Mouse (Mus musculus) forebrain, embryonic 12.5 days (tissue): Measurements from ENCODE around the gene Sulf2. TPM values are rescaled to one million over a fixed set of nuclear protein-coding genes. Genes with fewer than 3 reads are reported as not detected.
"Not testable (repeated sequence)": the region's sequence is repeated elsewhere in the genome, so short reads cannot be mapped to it uniquely, and the experiment has no call there.

Source experiments
- ATAC-seq: fragments of 200-750 bp; cut with Nextera tagmentation; 2 replicates; pipeline ENCODE4 v1.8.0; 2017; ENCODE audit warnings: moderate TSS enrichment; ENCODE audit not compliant: low FRiP score
- H3K27ac ChIP-seq: fragments of 300-500 bp; sonication (generic); 2 replicates; pipeline ENCODE4 v1.5.1; 2016; ENCODE audit warnings: mild to moderate bottlenecking
- H3K27me3 ChIP-seq: fragments of 300-500 bp; sonication (generic); 2 replicates; pipeline ENCODE4 v1.6.1; 2016; ENCODE audit warnings: mild to moderate bottlenecking
- H3K36me3 ChIP-seq: fragments of 300-500 bp; sonication (generic); replicated peaks from 2 replicates; pipeline ENCODE4 v1.6.1; 2016; ENCODE audit warnings: mild to moderate bottlenecking
- H3K4me1 ChIP-seq: fragments of 300-500 bp; sonication (generic); 2 replicates; pipeline ENCODE4 v1.6.1; 2016
- H3K4me2 ChIP-seq: fragments of 300-500 bp; sonication (generic); 2 replicates; pipeline ENCODE4 v1.6.1; 2016; ENCODE audit warnings: mild to moderate bottlenecking, moderate library complexity
- H3K4me3 ChIP-seq: fragments of 300-500 bp; sonication (generic); replicated peaks from 2 replicates; pipeline ENCODE4 v1.5.1; 2016; ENCODE audit warnings: mild to moderate bottlenecking
- H3K9ac ChIP-seq: fragments of 300-500 bp; sonication (generic); 2 replicates; pipeline ENCODE4 v1.6.1; 2016; ENCODE audit warnings: mild to moderate bottlenecking
- H3K9me3 ChIP-seq: fragments of 300-500 bp; sonication (generic); 2 replicates; pipeline ENCODE4 v1.6.1; 2016
- WGBS: fragments of 180-500 bp; shearing (Covaris S2); methylation state at CpG from one replicate; pipeline ENCODE4 v1.1.7; 2016; 5-methylcytosine and 5-hydroxymethylcytosine counted together
- polyA plus RNA-seq: library from polyadenylated mRNA; unstranded; fragments of >200 nt; fragmentation: Nextera tagmentation; extraction: Ambion mirVana; gene quantifications from 2 replicates; pipeline ENCODE4 v1.2.1, GENCODE M21; 2016

Sulf2 gene
- 67.1 and 77.9 TPM in 2 replicates for polyA plus RNA-seq

DNA sequence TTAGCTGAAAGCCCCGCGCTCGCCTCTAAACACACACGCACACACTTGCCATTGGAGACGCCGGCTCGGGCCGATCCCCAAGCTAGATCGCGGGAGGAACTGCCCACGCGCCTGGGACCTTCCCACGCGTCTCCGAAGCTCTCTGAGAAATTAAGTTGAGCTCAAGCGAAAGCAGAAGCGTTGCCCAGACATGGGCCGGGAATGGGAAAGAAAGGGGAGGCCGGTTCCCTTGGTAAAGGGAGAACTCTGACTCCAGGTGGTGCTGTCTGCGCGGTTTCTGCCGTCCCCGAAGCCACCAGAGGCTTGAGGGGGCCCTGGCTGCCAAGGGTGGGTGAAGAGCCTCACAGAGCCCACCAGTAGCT, at the start of gene Sulf2:
Sulf2 (minus strand) TSS at position 210 of the 362 bp plus-strand sequence.
- peak within 1 kb of the TSS; percentile 86 for H3K9ac ChIP-seq
- H3K4me2 ChIP-seq: peak within 1 kb of the TSS; percentile 96
- under 1% methylated on average over 23 of the region's 23 CpGs for WGBS
- H3K9me3 ChIP-seq: peaks cover 4% of the 10 kb centered on the region; the same call in 1 of the 2 replicates
- peaks cover 48% of the 10 kb centered on the region for H3K27me3 ChIP-seq
- H3K27ac ChIP-seq: peak within 1 kb of the TSS; percentile 88
- H3K4me3 ChIP-seq: peak within 1 kb of the TSS; percentile 77
- H3K36me3 ChIP-seq: no peaks in the 10 kb centered on the region
- peaks cover 56% of the 10 kb centered on the region for H3K4me1 ChIP-seq
- ATAC-seq: peak; percentile 51

DNA sequence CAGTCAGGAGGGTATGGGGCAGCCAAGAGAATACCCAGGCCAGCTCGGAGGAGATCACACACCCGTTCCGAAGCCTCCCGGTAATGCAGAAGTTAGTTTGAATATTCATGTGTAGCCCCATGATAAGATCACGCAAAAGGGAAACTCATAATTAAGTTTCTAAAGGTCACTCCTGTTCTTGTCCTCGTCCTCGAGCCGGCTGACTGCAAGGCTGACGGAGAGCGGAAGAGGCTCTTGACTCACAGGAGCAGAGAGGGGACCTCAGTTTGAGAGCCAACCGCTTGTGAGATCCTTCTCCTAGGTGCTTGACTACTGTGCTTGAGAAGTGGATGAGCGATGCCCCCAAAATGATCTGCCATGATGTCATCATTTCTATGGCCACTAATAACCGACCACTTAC, 48.7 kb upstream of the Sulf2 start:
- no peak overlapping the region for H3K4me3 ChIP-seq
- no peak for ATAC-seq
- no peaks in the 10 kb centered on the region for H3K27me3 ChIP-seq
- no peaks in the 10 kb centered on the region for H3K9me3 ChIP-seq
- peaks cover 5% of the 10 kb centered on the region; the same call in 1 of the 2 replicates for H3K4me1 ChIP-seq
- no peak overlapping the region for H3K9ac ChIP-seq
- 86% methylated on average over 13 of the region's 13 CpGs for WGBS
- no peak overlapping the region for H3K27ac ChIP-seq
- H3K36me3 ChIP-seq: no peaks in the 10 kb centered on the region
- H3K4me2 ChIP-seq: no peak overlapping the region

DNA sequence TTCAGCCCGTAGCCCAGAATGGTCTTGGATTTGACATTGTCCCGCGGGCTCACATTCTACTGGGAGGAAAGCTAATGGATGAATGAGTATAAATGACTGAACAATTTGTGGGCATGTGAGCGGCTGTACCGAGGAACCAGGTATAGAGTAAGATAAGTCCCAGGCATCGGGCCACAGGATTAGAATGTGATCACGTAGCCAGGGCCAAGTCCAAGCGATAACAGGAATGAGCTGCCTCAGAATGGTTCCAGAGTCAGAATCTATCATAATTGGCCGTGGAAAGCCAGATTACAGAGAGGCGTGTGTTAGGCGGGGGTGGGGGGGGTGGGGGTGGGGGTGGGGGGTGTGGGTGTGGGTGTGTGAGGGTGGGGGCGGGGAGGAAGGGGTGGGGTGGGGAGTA, 48.2 kb upstream of the Sulf2 start:
- Histone ChIP-seq H3K4me2 (no peak overlapping the region), H3K9ac (no peak overlapping the region), H3K36me3 (no peaks in the 10 kb centered on the region), H3K4me3 (no peak overlapping the region), H3K9me3 (no peaks in the 10 kb centered on the region), H3K4me1 (0 out of 2 replicates have a peak, but pooled peaks cover 4% of the 10 kb centered on the region), H3K27ac (no peak overlapping the region), H3K27me3 (peaks cover 4% of the 10 kb centered on the region; the same call in 1 of the 2 replicates)
- no peak for ATAC-seq
- WGBS: 88% methylated on average over 11 of the region's 12 CpGs

DNA sequence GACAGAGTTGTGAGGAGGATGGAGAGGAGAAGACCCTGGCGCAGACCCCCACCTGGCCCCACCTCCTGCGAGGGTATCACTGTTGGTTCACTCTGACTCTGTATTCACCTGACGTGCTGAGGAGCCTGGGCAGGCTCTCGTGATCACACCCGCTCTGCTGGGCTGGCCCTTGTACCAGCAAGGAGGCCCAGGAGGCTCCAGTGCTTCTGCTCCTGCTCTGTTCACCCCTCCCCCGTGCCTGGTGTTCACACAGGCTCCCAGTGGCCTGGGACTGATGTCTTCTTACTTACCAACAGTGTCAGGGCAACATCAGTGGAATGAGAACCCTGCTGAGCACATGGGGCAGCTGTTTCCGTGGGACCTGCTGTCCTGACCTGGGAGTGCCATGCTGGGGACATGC, 42.5 kb upstream of the Sulf2 start:
- Histone ChIP-seq H3K4me2 (no peak overlapping the region), H3K9ac (no peak overlapping the region; the same call in 1 of the 2 replicates), H3K27ac (no peak overlapping the region), H3K36me3 (no peaks in the 10 kb centered on the region), H3K4me1 (peaks cover 8% of the 10 kb centered on the region), H3K4me3 (no peak overlapping the region), H3K27me3 (peaks cover 27% of the 10 kb centered on the region), H3K9me3 (peaks cover 3% of the 10 kb centered on the region; the same call in 1 of the 2 replicates)
- ATAC-seq: no peak
- 56% methylated on average over 7 of the region's 7 CpGs for WGBS

DNA sequence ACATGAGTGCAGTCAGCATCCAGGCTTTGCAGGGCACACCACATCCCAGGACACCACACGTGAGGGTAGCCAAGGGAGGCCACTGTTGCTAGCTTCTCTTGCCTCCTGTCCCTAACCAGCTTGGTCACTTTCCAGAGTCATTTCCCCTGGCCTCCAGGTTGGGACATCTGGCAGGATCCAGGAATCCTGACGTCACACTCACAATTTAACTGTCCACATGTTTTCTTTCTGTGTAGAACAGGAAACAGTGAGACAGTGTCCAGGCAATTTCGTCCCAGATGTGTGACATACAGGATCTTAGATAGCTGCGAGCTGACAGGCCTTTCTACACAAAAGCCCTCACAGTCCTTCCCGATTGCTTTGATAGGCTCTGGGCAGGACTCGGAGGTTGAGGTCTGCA, 41.6 kb upstream of the Sulf2 start:
- no peak for ATAC-seq
- Histone ChIP-seq H3K4me2 (no peak overlapping the region), H3K27me3 (peaks cover 35% of the 10 kb centered on the region), H3K4me1 (peaks cover 8% of the 10 kb centered on the region), H3K4me3 (no peak overlapping the region), H3K9ac (no peak overlapping the region), H3K27ac (no peak overlapping the region), H3K9me3 (peaks cover 3% of the 10 kb centered on the region; the same call in 1 of the 2 replicates), H3K36me3 (no peaks in the 10 kb centered on the region)
- WGBS: 75% methylated on average over 6 of the region's 6 CpGs

DNA sequence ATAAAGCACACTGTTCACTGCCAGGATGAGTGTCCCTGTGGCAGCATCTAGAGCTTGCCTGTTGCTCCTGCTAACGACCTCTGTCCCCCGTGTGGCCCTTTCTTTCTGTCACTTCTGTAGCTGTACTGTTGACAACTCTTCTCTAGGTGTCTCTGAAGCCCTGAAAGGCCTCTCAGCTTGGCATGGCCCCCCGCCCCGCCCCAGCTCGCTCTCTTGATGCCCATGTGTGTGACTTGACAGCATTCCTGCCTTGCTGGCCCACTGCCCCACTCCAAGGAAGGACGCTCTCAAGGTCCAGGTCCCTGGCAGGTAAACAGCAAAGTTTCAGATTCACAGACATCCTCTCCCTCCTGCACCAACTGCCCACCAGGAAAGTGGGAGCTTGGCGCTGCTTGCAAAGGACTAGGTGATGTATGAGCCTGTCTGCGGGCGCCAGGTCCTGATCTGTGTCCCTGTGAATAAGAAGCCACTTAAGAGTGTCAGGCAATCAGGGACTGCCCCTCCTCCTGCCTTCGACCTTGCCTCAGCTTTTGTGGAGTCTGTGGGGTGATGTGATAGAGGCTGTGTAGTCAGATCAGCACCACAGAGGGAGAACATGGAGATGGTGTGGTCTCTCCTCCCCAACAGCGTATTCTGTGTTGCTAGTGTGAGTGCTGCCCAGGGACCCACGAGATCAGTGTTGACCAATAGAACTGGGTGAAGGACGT, 40.8 kb upstream of the Sulf2 start:
- WGBS: 70% methylated on average over 13 of the region's 13 CpGs
- Histone ChIP-seq H3K36me3 (no peaks in the 10 kb centered on the region), H3K4me3 (no peak overlapping the region), H3K27me3 (peaks cover 41% of the 10 kb centered on the region), H3K27ac (no peak overlapping the region), H3K9ac (no peak overlapping the region), H3K4me1 (peaks cover 8% of the 10 kb centered on the region), H3K9me3 (peaks cover 3% of the 10 kb centered on the region; the same call in 1 of the 2 replicates), H3K4me2 (no peak overlapping the region)
- no peak for ATAC-seq

DNA sequence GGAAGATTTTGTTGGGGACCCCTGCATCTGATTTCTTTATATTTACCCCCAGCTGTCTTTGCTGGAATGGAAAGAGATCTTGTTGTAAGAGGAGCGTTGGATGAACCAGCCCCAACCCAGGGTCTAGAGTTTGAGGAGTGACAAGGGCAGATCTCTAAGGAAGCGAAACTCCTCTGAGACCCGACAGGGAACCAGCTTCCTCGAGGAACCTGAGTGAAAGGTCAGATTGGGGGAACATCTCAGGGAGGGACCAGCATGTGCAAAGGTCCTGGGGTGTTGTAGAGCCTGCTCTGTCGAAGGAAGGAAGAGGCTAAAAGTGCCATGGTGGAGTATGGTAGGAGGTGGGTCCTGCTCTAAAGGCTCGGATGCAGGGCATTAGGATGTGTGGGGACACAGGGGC, 39.6 kb upstream of the Sulf2 start:
- 86% methylated on average over 6 of the region's 6 CpGs for WGBS
- no peak overlapping the region for H3K27ac ChIP-seq
- no peak for ATAC-seq

DNA sequence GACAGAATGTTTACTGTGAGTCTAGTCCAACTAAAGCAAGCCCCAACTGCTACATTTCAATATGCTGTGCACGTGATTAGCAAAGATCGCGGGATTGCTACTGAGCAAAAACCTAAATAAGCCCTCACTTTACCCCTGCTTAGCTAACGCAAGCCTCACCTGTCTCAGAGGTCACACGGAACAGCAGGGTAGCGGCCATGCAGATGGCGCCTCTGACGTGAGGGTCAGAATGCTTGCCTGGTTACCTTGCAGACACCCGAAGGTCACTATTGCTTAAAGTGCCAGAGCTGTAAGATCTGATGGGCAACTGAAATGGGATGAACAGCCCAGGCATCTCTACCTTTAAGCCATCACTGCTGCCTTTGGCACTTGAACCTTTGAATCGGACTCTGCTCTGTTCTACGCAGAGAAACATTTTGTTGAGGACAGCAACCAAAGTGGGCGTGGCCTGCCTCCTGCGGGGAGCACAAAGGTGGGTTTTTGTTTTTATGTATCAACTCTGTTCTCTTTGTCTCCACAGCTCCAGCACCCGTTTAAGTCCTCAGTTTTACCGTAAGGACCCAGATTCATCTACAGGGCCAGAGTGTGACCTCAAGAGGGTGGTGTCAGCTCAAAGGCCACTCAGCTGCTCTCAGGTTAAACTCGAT, 38.8 kb upstream of the Sulf2 start:
- Histone ChIP-seq H3K4me2 (no peak overlapping the region), H3K4me1 (peaks cover 8% of the 10 kb centered on the region), H3K36me3 (no peaks in the 10 kb centered on the region), H3K4me3 (no peak overlapping the region), H3K27ac (no peak overlapping the region), H3K9ac (no peak overlapping the region), H3K27me3 (peaks cover 55% of the 10 kb centered on the region), H3K9me3 (peaks cover 3% of the 10 kb centered on the region; the same call in 1 of the 2 replicates)
- ATAC-seq: no peak
- 59% methylated on average over 16 of the region's 16 CpGs for WGBS

More for the DNA sequence above, 39.6 kb upstream of the Sulf2 start:
- H3K4me2 ChIP-seq: no peak overlapping the region
- H3K4me3 ChIP-seq: no peak overlapping the region
- peaks cover 49% of the 10 kb centered on the region for H3K27me3 ChIP-seq
- no peaks in the 10 kb centered on the region for H3K36me3 ChIP-seq
- peaks cover 8% of the 10 kb centered on the region for H3K4me1 ChIP-seq
- peaks cover 3% of the 10 kb centered on the region; the same call in 1 of the 2 replicates for H3K9me3 ChIP-seq
- no peak overlapping the region for H3K9ac ChIP-seq

DNA sequence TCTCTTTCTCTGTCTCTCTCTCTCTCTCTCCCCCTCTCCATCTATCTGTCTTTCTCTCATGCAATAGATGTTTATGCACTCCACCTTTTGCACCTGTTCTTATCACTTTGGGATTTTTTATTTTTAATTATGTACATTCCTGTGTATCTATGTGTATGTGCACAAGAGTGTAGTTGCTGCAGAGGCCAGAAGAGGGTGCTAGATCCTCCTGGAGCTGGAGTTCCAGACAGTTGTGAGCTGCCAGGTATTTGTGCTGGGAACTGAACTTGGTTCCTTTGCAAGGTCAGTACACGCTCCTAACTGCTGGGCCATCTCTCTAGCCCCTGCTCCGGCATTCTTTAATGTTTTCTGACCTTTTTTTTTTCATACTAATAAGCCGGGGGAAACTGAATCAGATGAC, 38.0 kb upstream of the Sulf2 start:
- H3K4me3 ChIP-seq: no peak overlapping the region
- peaks cover 3% of the 10 kb centered on the region; the same call in 1 of the 2 replicates for H3K9me3 ChIP-seq
- H3K4me1 ChIP-seq: peaks cover 7% of the 10 kb centered on the region
- no peak overlapping the region for H3K27ac ChIP-seq
- no peak for ATAC-seq
- H3K4me2 ChIP-seq: no peak overlapping the region
- no peaks in the 10 kb centered on the region for H3K36me3 ChIP-seq
- H3K9ac ChIP-seq: no peak overlapping the region
- 92% methylated on average over 3 of the region's 3 CpGs for WGBS
- H3K27me3 ChIP-seq: peaks cover 57% of the 10 kb centered on the region

DNA sequence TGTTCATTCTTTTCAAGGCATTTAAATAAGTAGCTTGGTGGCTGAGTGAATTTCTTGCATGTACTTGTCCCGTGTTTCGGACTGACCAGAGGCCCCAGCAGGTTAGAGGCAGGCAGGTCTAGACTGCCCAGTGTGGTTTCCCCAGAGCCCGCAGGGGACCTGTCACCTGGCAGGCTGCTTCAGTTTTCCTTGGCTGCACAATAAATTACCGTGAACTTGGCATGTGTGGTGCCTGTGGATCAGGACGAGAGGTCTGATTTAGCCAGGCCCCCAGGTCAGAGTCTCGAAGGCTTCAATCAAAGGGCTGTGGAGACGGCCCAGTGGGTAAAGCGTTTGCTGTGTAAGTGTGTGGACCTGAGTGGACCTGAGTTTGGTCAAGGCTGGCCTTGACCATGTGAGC, 35.4 kb upstream of the Sulf2 start:
- no peak overlapping the region for H3K4me2 ChIP-seq
- no peak overlapping the region for H3K27ac ChIP-seq

DNA sequence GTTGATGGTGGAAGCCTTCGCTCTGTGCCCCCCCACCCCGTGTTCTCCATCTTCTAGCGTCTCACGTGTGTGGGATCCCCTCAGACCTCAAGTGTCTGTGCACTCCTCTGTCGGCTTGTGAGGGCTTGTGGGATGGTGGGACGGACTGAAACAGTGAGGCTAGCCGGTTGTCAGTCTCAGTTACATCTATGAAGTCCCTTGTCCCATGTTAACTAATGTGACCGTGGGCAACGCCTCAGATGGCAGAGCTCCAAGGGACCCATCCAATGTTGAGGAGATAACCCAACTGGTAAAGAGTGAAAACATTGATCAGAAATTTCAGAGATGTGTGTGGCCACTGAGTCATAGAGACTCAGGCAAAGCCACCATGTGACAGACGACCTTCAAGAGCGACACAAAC, 33.7 kb upstream of the Sulf2 start:
- Histone ChIP-seq H3K27me3 (peaks cover 69% of the 10 kb centered on the region), H3K27ac (no peak overlapping the region), H3K9ac (no peak overlapping the region), H3K4me1 (peaks cover 9% of the 10 kb centered on the region), H3K9me3 (peaks cover 3% of the 10 kb centered on the region; the same call in 1 of the 2 replicates), H3K4me3 (no peak overlapping the region), H3K4me2 (no peak overlapping the region), H3K36me3 (no peaks in the 10 kb centered on the region)
- WGBS: 96% methylated on average over 11 of the region's 11 CpGs
- no peak for ATAC-seq

More for the DNA sequence above, 35.4 kb upstream of the Sulf2 start:
- Histone ChIP-seq H3K9ac (no peak overlapping the region), H3K36me3 (no peaks in the 10 kb centered on the region), H3K4me3 (no peak overlapping the region), H3K27me3 (peaks cover 65% of the 10 kb centered on the region), H3K9me3 (peaks cover 3% of the 10 kb centered on the region; the same call in 1 of the 2 replicates), H3K4me1 (peaks cover 9% of the 10 kb centered on the region)
- ATAC-seq: no peak
- WGBS: 80% methylated on average over 8 of the region's 8 CpGs

DNA sequence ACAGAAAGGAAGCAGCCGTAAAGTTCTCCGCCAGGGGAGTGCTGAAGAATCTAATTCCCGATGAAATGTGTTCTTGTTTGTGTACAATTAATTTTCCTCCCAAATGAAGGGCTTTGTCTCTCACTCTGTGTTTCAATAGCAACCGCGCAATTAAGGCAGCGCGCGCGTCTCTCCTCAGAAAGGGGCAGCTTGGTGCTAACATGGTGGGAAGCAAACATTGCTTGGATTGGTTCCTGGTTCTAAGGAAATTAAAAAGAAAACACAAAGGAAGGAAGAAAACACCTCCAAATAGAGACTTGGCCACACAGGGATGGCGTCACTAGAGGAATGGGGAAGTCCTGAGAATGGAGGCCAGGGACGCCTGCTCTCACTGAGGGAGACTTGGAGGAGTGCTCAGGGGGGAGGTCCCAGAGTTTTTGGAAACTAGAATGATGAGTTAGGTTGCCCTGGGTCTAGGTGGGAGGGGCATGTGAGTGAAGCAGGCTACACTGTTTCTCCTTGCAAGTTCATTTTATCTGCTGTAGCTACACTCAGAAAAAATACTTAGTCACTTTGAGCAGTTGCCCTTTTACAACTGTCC, 32.5 kb upstream of the Sulf2 start:
- H3K9ac ChIP-seq, H3K4me1 ChIP-seq, H3K4me3 ChIP-seq, H3K9me3 ChIP-seq, H3K4me2 ChIP-seq, H3K27ac ChIP-seq, H3K36me3 ChIP-seq: not testable (repeated sequence)
- 40% methylated on average over 8 of the region's 11 CpGs for WGBS
- ATAC-seq: peak; percentile 44; the same call in 1 of the 2 replicates
- H3K27me3 ChIP-seq: peaks cover 68% of the 10 kb centered on the region
